Mouse (Mus musculus): ENCODE measurements around the gene Ergic1. TPM values are rescaled to one million over a fixed set of nuclear protein-coding genes. Genes with fewer than 3 reads are reported as not detected.

Ergic1 gene
- polyA plus RNA-seq, 1 experiment: 80.2 TPM

GRCm38 (mm10) chr17:26577309-26577708, 16.0 kb downstream of the Ergic1 start:
- H3K4me3 ChIP-seq (ENCODE audit: control insufficient read depth, insufficient read depth, low read length): no peak overlapping the region
- peaks cover 18% of the 10 kb centered on the region for H3K4me1 ChIP-seq (replicated peaks; ENCODE audit: control insufficient read depth, insufficient read depth, low read length)
- H3K27me3 ChIP-seq (ENCODE audit: control insufficient read depth, insufficient read depth, low read length): no peaks in the 10 kb centered on the region
- TF ChIP-seq CTCF (IDR thresholded peaks at IDR 0.05; ENCODE audit: borderline replicate concordance, control insufficient read depth, extremely low read depth, insufficient read depth, low read length, poor library complexity) (no peak), POLR2A (IDR thresholded peaks at IDR 0.05; ENCODE audit: control insufficient read depth, extremely low read depth, insufficient read depth, low read length, poor library complexity) (no peak)
- no peak overlapping the region for H3K27ac ChIP-seq (ENCODE audit: control insufficient read depth, insufficient read depth, low read length)
- H3K36me3 ChIP-seq (ENCODE audit: control insufficient read depth, insufficient read depth, low read length): no peaks in the 10 kb centered on the region
- no peak for DNase-seq
- WGBS: 92% methylated on average over 11 of the region's 11 CpGs

GRCm38 (mm10) chr17:26578162-26578561, 16.9 kb downstream of the Ergic1 start:
- no peaks in the 10 kb centered on the region for H3K36me3 ChIP-seq (ENCODE audit: control insufficient read depth, insufficient read depth, low read length)
- WGBS: 80% methylated on average over 7 of the region's 7 CpGs
- no peak for DNase-seq
- TF ChIP-seq CTCF (IDR thresholded peaks at IDR 0.05; ENCODE audit: borderline replicate concordance, control insufficient read depth, extremely low read depth, insufficient read depth, low read length, poor library complexity) (no peak), POLR2A (IDR thresholded peaks at IDR 0.05; ENCODE audit: control insufficient read depth, extremely low read depth, insufficient read depth, low read length, poor library complexity) (no peak)
- H3K4me1 ChIP-seq (replicated peaks; ENCODE audit: control insufficient read depth, insufficient read depth, low read length): peaks cover 13% of the 10 kb centered on the region; the same call in 1 of the 2 replicates
- H3K4me3 ChIP-seq (ENCODE audit: control insufficient read depth, insufficient read depth, low read length): no peak overlapping the region
- no peaks in the 10 kb centered on the region for H3K27me3 ChIP-seq (ENCODE audit: control insufficient read depth, insufficient read depth, low read length)
- H3K27ac ChIP-seq (ENCODE audit: control insufficient read depth, insufficient read depth, low read length): peak overlapping the region; percentile 5; the same call in 1 of the 2 replicates

GRCm38 (mm10) chr17:26578771-26579170, 17.5 kb downstream of the Ergic1 start:
- Histone ChIP-seq H3K4me1 (replicated peaks; ENCODE audit: control insufficient read depth, insufficient read depth, low read length) (peaks cover 13% of the 10 kb centered on the region; the same call in 1 of the 2 replicates), H3K27me3 (ENCODE audit: control insufficient read depth, insufficient read depth, low read length) (no peaks in the 10 kb centered on the region), H3K36me3 (ENCODE audit: control insufficient read depth, insufficient read depth, low read length) (no peaks in the 10 kb centered on the region), H3K27ac (ENCODE audit: control insufficient read depth, insufficient read depth, low read length) (no peak overlapping the region), H3K4me3 (ENCODE audit: control insufficient read depth, insufficient read depth, low read length) (no peak overlapping the region)
- no peak for DNase-seq
- 93% methylated on average over 11 of the region's 11 CpGs for whole genome bisulfite sequencing
- TF ChIP-seq POLR2A (IDR thresholded peaks at IDR 0.05; ENCODE audit: control insufficient read depth, extremely low read depth, insufficient read depth, low read length, poor library complexity) (no peak), CTCF (IDR thresholded peaks at IDR 0.05; ENCODE audit: borderline replicate concordance, control insufficient read depth, extremely low read depth, insufficient read depth, low read length, poor library complexity) (no peak)

- Histone ChIP-seq H3K4me1 (replicated peaks; ENCODE audit: control insufficient read depth, insufficient read depth, low read length) (peaks cover 13% of the 10 kb centered on the region; the same call in 1 of the 2 replicates), H3K4me3 (ENCODE audit: control insufficient read depth, insufficient read depth, low read length) (no peak overlapping the region), H3K27ac (ENCODE audit: control insufficient read depth, insufficient read depth, low read length) (no peak overlapping the region), H3K27me3 (ENCODE audit: control insufficient read depth, insufficient read depth, low read length) (no peaks in the 10 kb centered on the region), H3K36me3 (ENCODE audit: control insufficient read depth, insufficient read depth, low read length) (no peaks in the 10 kb centered on the region)
- DNase-seq: no peak
- TF ChIP-seq CTCF (IDR thresholded peaks at IDR 0.05; ENCODE audit: borderline replicate concordance, control insufficient read depth, extremely low read depth, insufficient read depth, low read length, poor library complexity): no peak
- TF ChIP-seq POLR2A (IDR thresholded peaks at IDR 0.05; ENCODE audit: control insufficient read depth, extremely low read depth, insufficient read depth, low read length, poor library complexity): no peak
- WGBS: 91% methylated on average over 6 of the region's 6 CpGs
These were observed 18.1 kb downstream of the Ergic1 start for GRCm38 (mm10) chr17:26579396-26579795.

- Histone ChIP-seq H3K36me3 (ENCODE audit: control insufficient read depth, insufficient read depth, low read length) (no peaks in the 10 kb centered on the region), H3K4me1 (replicated peaks; ENCODE audit: control insufficient read depth, insufficient read depth, low read length) (peaks cover 13% of the 10 kb centered on the region; the same call in 1 of the 2 replicates), H3K27ac (ENCODE audit: control insufficient read depth, insufficient read depth, low read length) (no peak overlapping the region), H3K4me3 (ENCODE audit: control insufficient read depth, insufficient read depth, low read length) (no peak overlapping the region), H3K27me3 (ENCODE audit: control insufficient read depth, insufficient read depth, low read length) (no peaks in the 10 kb centered on the region)
- DNase-seq: no peak
- TF ChIP-seq CTCF (IDR thresholded peaks at IDR 0.05; ENCODE audit: borderline replicate concordance, control insufficient read depth, extremely low read depth, insufficient read depth, low read length, poor library complexity) (no peak), POLR2A (IDR thresholded peaks at IDR 0.05; ENCODE audit: control insufficient read depth, extremely low read depth, insufficient read depth, low read length, poor library complexity) (no peak)
- WGBS: over 99% methylated on average over 3 of the region's 3 CpGs
These were observed 19.6 kb downstream of the Ergic1 start for GRCm38 (mm10) chr17:26580873-26581401.

GRCm38 (mm10) chr17:26582297-26582696, 21.0 kb downstream of the Ergic1 start:
- H3K27me3 ChIP-seq (ENCODE audit: control insufficient read depth, insufficient read depth, low read length): no peaks in the 10 kb centered on the region
- DNase-seq: no peak
- 98% methylated on average over 5 of the region's 5 CpGs for WGBS
- TF ChIP-seq CTCF (IDR thresholded peaks at IDR 0.05; ENCODE audit: borderline replicate concordance, control insufficient read depth, extremely low read depth, insufficient read depth, low read length, poor library complexity): no peak
- no peak for TF ChIP-seq POLR2A (IDR thresholded peaks at IDR 0.05; ENCODE audit: control insufficient read depth, extremely low read depth, insufficient read depth, low read length, poor library complexity)
- H3K36me3 ChIP-seq (ENCODE audit: control insufficient read depth, insufficient read depth, low read length): no peaks in the 10 kb centered on the region
- H3K4me1 ChIP-seq (replicated peaks; ENCODE audit: control insufficient read depth, insufficient read depth, low read length): peaks cover 9% of the 10 kb centered on the region; the same call in 1 of the 2 replicates
- H3K4me3 ChIP-seq (ENCODE audit: control insufficient read depth, insufficient read depth, low read length): no peak overlapping the region
- H3K27ac ChIP-seq (ENCODE audit: control insufficient read depth, insufficient read depth, low read length): no peak overlapping the region

Measured in thymus, adult 2 months (tissue).